Mouse (Mus musculus): Measurements from ENCODE around the gene Cfap61. TPM values are rescaled to one million over a fixed set of nuclear protein-coding genes. Genes with fewer than 3 reads are reported as not detected.

Gene Cfap61
- total and polyA plus RNA-seq, 3 experiments = 0.13 TPM; not detected in 2

GRCm38 (mm10) chr2:145997956-145998525 lies 63.5 kb downstream of the Cfap61 start:
- no peaks in the 10 kb centered on the region for H3K9me3 ChIP-seq (replicated peaks; ENCODE audit: insufficient read depth, low read length)
- H3K27ac ChIP-seq (ENCODE audit: control insufficient read depth, low read depth, low read length) = no peak overlapping the region
- no peaks in the 10 kb centered on the region for H3K36me3 ChIP-seq (ENCODE audit: control insufficient read depth in 1 of 2, insufficient read depth in 2 of 2, low read length in 2 of 2)
- DNase-seq (ENCODE audit: low read depth, low spot score) = peak; percentile 17
- H3K4me1 ChIP-seq (ENCODE audit: control insufficient read depth in 1 of 2, insufficient read depth in 2 of 2, low read length in 2 of 2) = peaks cover 0 to 3% of the 10 kb centered on the region in 2 experiments; a peak in 1 of 4 replicates
- no peaks in the 10 kb centered on the region for H3K79me2 ChIP-seq (ENCODE audit: control insufficient read depth, insufficient read depth, low read length, poor library complexity)
- H3K4me3 ChIP-seq (ENCODE audit: control insufficient read depth in 1 of 2, insufficient read depth in 1 of 2, low read depth in 2 of 2, low read length in 2 of 2) = peak overlapping the region; percentile 28 to 85; a peak in 3 of 4 replicates
- TF ChIP-seq E2F4 (IDR thresholded peaks at IDR 0.05; ENCODE audit: borderline replicate concordance, low read depth, low read length) (no peak), EP300 (IDR thresholded peaks at IDR 0.05; ENCODE audit: low read depth in 1 of 2, low read length in 2 of 2) (no peak), USF1 (IDR thresholded peaks at IDR 0.05; ENCODE audit: low read depth, low read length) (no peak), TCF12 (IDR thresholded peaks at IDR 0.05; ENCODE audit: low read depth, low read length) (no peak), TAL1 (IDR thresholded peaks at IDR 0.05; ENCODE audit: low read length) (no peak), ELF1 (IDR thresholded peaks at IDR 0.05; ENCODE audit: low read depth, low read length) (no peak), CHD2 (IDR thresholded peaks at IDR 0.05; ENCODE audit: low read length) (no peak), ZC3H11A (IDR thresholded peaks at IDR 0.05; ENCODE audit: low read depth, low read length) (no peak), USF2 (IDR thresholded peaks at IDR 0.05; ENCODE audit: borderline replicate concordance in 1 of 2, insufficient read depth in 1 of 2, low read depth in 1 of 2, low read length in 2 of 2) (no peak)
- H3K27me3 ChIP-seq (ENCODE audit: control insufficient read depth in 1 of 2, insufficient read depth in 2 of 2, low read length in 2 of 2) = no peaks in the 10 kb centered on the region
- H3K9ac ChIP-seq (ENCODE audit: control insufficient read depth, low read depth, low read length, poor library complexity, severe bottlenecking) = no peak overlapping the region

- DNase-seq (ENCODE audit: low read depth, low spot score) = no peak
- no peaks in the 10 kb centered on the region for H3K36me3 ChIP-seq (ENCODE audit: control insufficient read depth in 1 of 2, insufficient read depth in 2 of 2, low read length in 2 of 2)
- no peaks in the 10 kb centered on the region for H3K9me3 ChIP-seq (replicated peaks; ENCODE audit: insufficient read depth, low read length)
These were observed 74.2 kb downstream of the Cfap61 start for GRCm38 (mm10) chr2:146008801-146009200.

More at GRCm38 (mm10) chr2:146008801-146009200, 74.2 kb downstream of the Cfap61 start:
- Histone ChIP-seq H3K4me1 (ENCODE audit: control insufficient read depth in 1 of 2, insufficient read depth in 2 of 2, low read length in 2 of 2) (no peaks in the 10 kb centered on the region), H3K27ac (ENCODE audit: control insufficient read depth, low read depth, low read length) (no peak overlapping the region), H3K9ac (ENCODE audit: control insufficient read depth, low read depth, low read length, poor library complexity, severe bottlenecking) (no peak overlapping the region), H3K27me3 (ENCODE audit: control insufficient read depth in 1 of 2, insufficient read depth in 2 of 2, low read length in 2 of 2) (no peaks in the 10 kb centered on the region), H3K4me3 (ENCODE audit: control insufficient read depth in 1 of 2, insufficient read depth in 1 of 2, low read depth in 2 of 2, low read length in 2 of 2) (no peak overlapping the region), H3K79me2 (ENCODE audit: control insufficient read depth, insufficient read depth, low read length, poor library complexity) (no peaks in the 10 kb centered on the region)
- TF ChIP-seq ETS1 (IDR thresholded peaks at IDR 0.05; ENCODE audit: low read depth, low read length) (no peak), RCOR1 (IDR thresholded peaks at IDR 0.05; ENCODE audit: low read depth, low read length) (no peak), ELF1 (IDR thresholded peaks at IDR 0.05; ENCODE audit: low read depth, low read length) (no peak), NRF1 (IDR thresholded peaks at IDR 0.05; ENCODE audit: insufficient read depth, low read depth, low read length, poor library complexity, severe bottlenecking) (no peak), CHD2 (IDR thresholded peaks at IDR 0.05; ENCODE audit: low read length) (no peak), POLR2AphosphoS2 (IDR thresholded peaks at IDR 0.05; ENCODE audit: low read length) (no peak), RAD21 (IDR thresholded peaks at IDR 0.05; ENCODE audit: low read depth, low read length) (no peak), MEF2A (IDR thresholded peaks at IDR 0.05; ENCODE audit: extremely low read depth, insufficient replicate concordance, low read depth, low read length, poor library complexity, severe bottlenecking) (no peak), MAZ (IDR thresholded peaks at IDR 0.05; ENCODE audit: low read depth, low read length) (no peak), TBP (IDR thresholded peaks at IDR 0.05; ENCODE audit: low read depth, low read length) (no peak), JUND (IDR thresholded peaks at IDR 0.05; ENCODE audit: low read depth, low read length) (no peak)

Measured in MEL (cell line).